Mouse (Mus musculus): ENCODE measurements around the gene Wdhd1. TPM values are rescaled to one million over a fixed set of nuclear protein-coding genes. Genes with fewer than 3 reads are reported as not detected.
"Not testable (repeated sequence)": the region's sequence is repeated elsewhere in the genome, so short reads cannot be mapped to it uniquely, and the experiment has no call there.

Wdhd1 gene
- 68.9 and 70.2 TPM in 2 replicates for polyA plus RNA-seq (2016; fragmentation: Nextera tagmentation; extraction: Ambion mirVana)

- Histone ChIP-seq H3K4me3 (peak within 1 kb of the TSS; percentile 92), H3K9me3 (no peaks in the 10 kb centered on the region), H3K4me1 (peaks cover 30% of the 10 kb centered on the region), H3K36me3 (replicated peaks) (peaks cover 41% of the 10 kb centered on the region), H3K27ac (peak within 1 kb of the TSS; percentile 99), H3K27me3 (ENCODE audit: poor library complexity, severe bottlenecking) (no peaks in the 10 kb centered on the region)
- DNase-seq (ENCODE audit: extremely low spot score, low spot score): peak; percentile 95
- WGBS: under 1% methylated on average over 77 of the region's 77 CpGs
These were observed at the start of gene Wdhd1, which contains the start of gene Socs4 for GRCm38 (mm10) chr14:47276637-47277393. Gene Wdhd1, minus strand, starts transcription at chr14:47276857. Gene Socs4, plus strand, starts transcription at chr14:47276931.

GRCm38 (mm10) chr14:47325965-47326761, 49.5 kb upstream of the Wdhd1 start:
- Histone ChIP-seq H3K27me3 (ENCODE audit: poor library complexity, severe bottlenecking) (no peaks in the 10 kb centered on the region), H3K36me3 (replicated peaks) (peaks cover 27% of the 10 kb centered on the region), H3K4me1 (0 out of 2 replicates have a peak, but pooled peaks cover 10% of the 10 kb centered on the region), H3K4me3 (no peak overlapping the region), H3K9me3 (no peaks in the 10 kb centered on the region), H3K27ac (no peak overlapping the region)
- 88% methylated on average over 9 of the region's 9 CpGs for WGBS
- no peak for DNase-seq (ENCODE audit: extremely low spot score, low spot score)

GRCm38 (mm10) chr14:47321581-47321980, 44.9 kb upstream of the Wdhd1 start:
- WGBS: 93% methylated on average over 7 of the region's 8 CpGs
- H3K4me3 ChIP-seq; DNase-seq (ENCODE audit: extremely low spot score, low spot score); H3K9me3 ChIP-seq; H3K27me3 ChIP-seq (ENCODE audit: poor library complexity, severe bottlenecking); H3K27ac ChIP-seq; H3K4me1 ChIP-seq: not testable (repeated sequence)
- H3K36me3 ChIP-seq (replicated peaks): peaks cover 66% of the 10 kb centered on the region

GRCm38 (mm10) chr14:47319362-47319761, 42.7 kb upstream of the Wdhd1 start:
- DNase-seq (ENCODE audit: extremely low spot score, low spot score): no peak
- H3K36me3 ChIP-seq (replicated peaks): peaks cover 79% of the 10 kb centered on the region
- H3K9me3 ChIP-seq: no peaks in the 10 kb centered on the region
- no peak overlapping the region for H3K27ac ChIP-seq
- H3K27me3 ChIP-seq (ENCODE audit: poor library complexity, severe bottlenecking): no peaks in the 10 kb centered on the region
- no peaks in the 10 kb centered on the region for H3K4me1 ChIP-seq
- no peak overlapping the region for H3K4me3 ChIP-seq
- 97% methylated on average over 5 of the region's 5 CpGs for WGBS

- Histone ChIP-seq H3K36me3 (replicated peaks) (peaks cover 92% of the 10 kb centered on the region), H3K27ac (no peak overlapping the region), H3K27me3 (ENCODE audit: poor library complexity, severe bottlenecking) (no peaks in the 10 kb centered on the region), H3K4me1 (no peaks in the 10 kb centered on the region), H3K4me3 (no peak overlapping the region), H3K9me3 (no peaks in the 10 kb centered on the region)
- 93% methylated on average over 18 of the region's 18 CpGs for WGBS
- no peak for DNase-seq (ENCODE audit: extremely low spot score, low spot score)
These were observed 33.9 kb upstream of the Wdhd1 start for GRCm38 (mm10) chr14:47310342-47311181.

- H3K27ac ChIP-seq: no peak overlapping the region
- WGBS: 96% methylated on average over 1 of the region's 1 CpGs
- peaks cover 92% of the 10 kb centered on the region for H3K36me3 ChIP-seq (replicated peaks)
These were observed 32.4 kb upstream of the Wdhd1 start for GRCm38 (mm10) chr14:47309061-47309460.

GRCm38 (mm10) chr14:47307669-47308068, 31.0 kb upstream of the Wdhd1 start:
- Histone ChIP-seq H3K27ac (no peak overlapping the region), H3K36me3 (replicated peaks) (peaks cover 92% of the 10 kb centered on the region), H3K27me3 (ENCODE audit: poor library complexity, severe bottlenecking) (no peaks in the 10 kb centered on the region), H3K4me3 (no peak overlapping the region), H3K9me3 (no peaks in the 10 kb centered on the region), H3K4me1 (no peaks in the 10 kb centered on the region)
- WGBS: 91% methylated on average over 3 of the region's 3 CpGs
- no peak for DNase-seq (ENCODE audit: extremely low spot score, low spot score)

More at GRCm38 (mm10) chr14:47309061-47309460, 32.4 kb upstream of the Wdhd1 start:
- DNase-seq (ENCODE audit: extremely low spot score, low spot score): no peak
- Histone ChIP-seq H3K9me3 (no peaks in the 10 kb centered on the region), H3K27me3 (ENCODE audit: poor library complexity, severe bottlenecking) (no peaks in the 10 kb centered on the region), H3K4me3 (no peak overlapping the region), H3K4me1 (no peaks in the 10 kb centered on the region)

- H3K27me3 ChIP-seq (ENCODE audit: poor library complexity, severe bottlenecking): no peaks in the 10 kb centered on the region
- H3K4me3 ChIP-seq: no peak overlapping the region
- WGBS: 89% methylated on average over 4 of the region's 4 CpGs
- H3K4me1 ChIP-seq: no peaks in the 10 kb centered on the region
- peaks cover 91% of the 10 kb centered on the region for H3K36me3 ChIP-seq (replicated peaks)
- H3K27ac ChIP-seq: no peak overlapping the region
- H3K9me3 ChIP-seq: no peaks in the 10 kb centered on the region
- DNase-seq (ENCODE audit: extremely low spot score, low spot score): no peak
These were observed 29.3 kb upstream of the Wdhd1 start for GRCm38 (mm10) chr14:47305933-47306332.

- Histone ChIP-seq H3K27me3 (ENCODE audit: poor library complexity, severe bottlenecking) (no peaks in the 10 kb centered on the region), H3K4me1 (peaks cover 9% of the 10 kb centered on the region), H3K36me3 (replicated peaks) (peaks cover 91% of the 10 kb centered on the region), H3K9me3 (no peaks in the 10 kb centered on the region), H3K4me3 (no peak overlapping the region), H3K27ac (no peak overlapping the region)
- DNase-seq (ENCODE audit: extremely low spot score, low spot score): no peak
- WGBS: 92% methylated on average over 6 of the region's 6 CpGs
These were observed 28.3 kb upstream of the Wdhd1 start for GRCm38 (mm10) chr14:47304814-47305405.

GRCm38 (mm10) chr14:47302885-47303680, 26.4 kb upstream of the Wdhd1 start:
- Histone ChIP-seq H3K9me3 (no peaks in the 10 kb centered on the region), H3K27ac (no peak overlapping the region), H3K36me3 (replicated peaks) (peaks cover 78% of the 10 kb centered on the region), H3K27me3 (ENCODE audit: poor library complexity, severe bottlenecking) (no peaks in the 10 kb centered on the region), H3K4me3 (no peak overlapping the region), H3K4me1 (peaks cover 16% of the 10 kb centered on the region)
- 92% methylated on average over 14 of the region's 14 CpGs for WGBS
- DNase-seq (ENCODE audit: extremely low spot score, low spot score): no peak

GRCm38 (mm10) chr14:47298819-47299261, 22.2 kb upstream of the Wdhd1 start:
- under 1% methylated on average over 15 of the region's 15 CpGs for WGBS
- peaks cover 29% of the 10 kb centered on the region for H3K4me1 ChIP-seq
- no peaks in the 10 kb centered on the region for H3K9me3 ChIP-seq
- peak overlapping the region; percentile 98 for H3K4me3 ChIP-seq
- peak overlapping the region; percentile 100 for H3K27ac ChIP-seq
- peaks cover 41% of the 10 kb centered on the region for H3K36me3 ChIP-seq (replicated peaks)
- H3K27me3 ChIP-seq (ENCODE audit: poor library complexity, severe bottlenecking): no peaks in the 10 kb centered on the region
- DNase-seq (ENCODE audit: extremely low spot score, low spot score): no peak
